Mouse (Mus musculus) lung, postnatal 0 days (tissue): ENCODE measurements at regions not wholly inside any gene's neighbourhood (a gene's known extent, or its start where the extent isn't known, plus 50 kb on each side); places are given as distances from the start of the nearest gene placed in this dataset.

ENCODE experiments used
- ATAC-seq: fragments of 200-750 bp; cut with Nextera tagmentation; 2 replicates; pipeline ENCODE4 v1.8.0; 2017; ENCODE audit warnings: moderate library complexity
- DNase-seq: peaks from one replicate; pipeline ENCODE4 v3.0.0-alpha.2; 2016; ENCODE audit warnings: low spot score
- H3K27ac ChIP-seq: fragments of 300-500 bp; sonication (generic); 2 replicates; pipeline ENCODE4 v1.5.1; 2014; ENCODE audit warnings: antibody characterized with exemption, mild to moderate bottlenecking, low read length, mixed read lengths
- H3K27me3 ChIP-seq: fragments of 300-500 bp; sonication (generic); replicated peaks from 2 replicates; pipeline ENCODE4 v1.6.1; 2014; ENCODE audit warnings: low read length, mixed read lengths; ENCODE audit not compliant: insufficient read depth
- H3K36me3 ChIP-seq: fragments of 300-500 bp; sonication (generic); 2 replicates; pipeline ENCODE4 v1.6.1; 2014; ENCODE audit warnings: low read length, mixed read lengths; ENCODE audit not compliant: insufficient read depth
- H3K4me1 ChIP-seq: fragments of 300-500 bp; sonication (generic); 2 replicates; pipeline ENCODE4 v1.6.1; 2014; ENCODE audit warnings: antibody characterized with exemption, low read depth, low read length, mixed read lengths; ENCODE audit not compliant: insufficient read depth
- H3K4me2 ChIP-seq: fragments of 300-500 bp; sonication (generic); replicated peaks from 2 replicates; pipeline ENCODE4 v1.6.1; 2014; ENCODE audit warnings: low read depth, mild to moderate bottlenecking, low read length, moderate library complexity, mixed read lengths
- H3K4me3 ChIP-seq: fragments of 300-500 bp; sonication (generic); 2 replicates; pipeline ENCODE4 v1.5.1; 2014; ENCODE audit warnings: low read depth, low read length
- H3K9ac ChIP-seq: fragments of 300-500 bp; sonication (generic); replicated peaks from 2 replicates; pipeline ENCODE4 v1.6.1; 2014; ENCODE audit warnings: low read depth, mild to moderate bottlenecking
- H3K9me3 ChIP-seq: fragments of 300-500 bp; sonication (generic); 2 replicates; pipeline ENCODE4 v1.6.1; 2016; ENCODE audit warnings: low read length, mixed read lengths
- CTCF ChIP-seq: IDR thresholded peaks from 2 replicates; pipeline ENCODE4 v1.5.1; 2016; ENCODE audit warnings: antibody characterized with exemption, mild to moderate bottlenecking
- EP300 ChIP-seq: IDR thresholded peaks from 2 replicates; pipeline ENCODE4 v1.6.1; 2016; ENCODE audit warnings: antibody characterized with exemption, mild to moderate bottlenecking, control low read depth
- WGBS: fragments of 180-500 bp; shearing (Covaris S2); extraction: QIAGEN DNeasy Blood & Tissue Kit; methylation state at CpG from one replicate; pipeline ENCODE4 v1.1.7; 2014; 5-methylcytosine and 5-hydroxymethylcytosine counted together

GRCm38 (mm10) chr11:111177516-111177915 lies 111.6 kb downstream of the Kcnj2 start:
- TF ChIP-seq CTCF (no peak), EP300 (no peak)
- no peaks in the 10 kb centered on the region for H3K9me3 ChIP-seq
- H3K4me3 ChIP-seq = no peak overlapping the region
- WGBS = 73% methylated on average over 4 of the region's 4 CpGs
- no peak overlapping the region for H3K9ac ChIP-seq
- no peaks in the 10 kb centered on the region for H3K4me1 ChIP-seq
- no peak for ATAC-seq
- DNase-seq = no peak
- H3K27ac ChIP-seq = no peak overlapping the region
- H3K36me3 ChIP-seq = no peaks in the 10 kb centered on the region
- no peak overlapping the region for H3K4me2 ChIP-seq
- no peaks in the 10 kb centered on the region for H3K27me3 ChIP-seq

DNA sequence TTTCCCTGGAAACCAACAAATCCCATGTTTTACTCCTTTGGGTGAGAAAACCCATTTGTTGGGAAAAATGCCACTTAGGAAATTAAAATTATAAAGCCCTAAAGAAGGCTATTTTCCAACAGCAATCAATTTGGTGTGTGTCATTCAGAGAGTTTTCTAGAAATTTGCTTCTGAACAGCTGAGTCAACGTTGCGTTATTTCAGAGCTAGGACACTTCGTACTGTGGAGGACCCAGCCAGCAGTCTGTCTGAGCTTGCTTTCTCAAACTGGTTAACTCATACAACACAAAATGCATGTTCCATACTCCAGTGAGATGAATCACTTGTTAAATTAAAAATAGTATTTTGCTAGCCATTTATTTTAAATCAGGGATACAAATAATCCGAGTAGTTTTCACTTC lies 131.5 kb downstream of the Kcnj2 start:
- no peak overlapping the region for H3K9ac ChIP-seq
- no peaks in the 10 kb centered on the region for H3K27me3 ChIP-seq
- no peaks in the 10 kb centered on the region for H3K36me3 ChIP-seq
- no peak overlapping the region for H3K4me3 ChIP-seq
- H3K27ac ChIP-seq = no peak overlapping the region
- H3K9me3 ChIP-seq = no peaks in the 10 kb centered on the region
- no peak for TF ChIP-seq CTCF
- no peak for TF ChIP-seq EP300
- no peaks in the 10 kb centered on the region for H3K4me1 ChIP-seq
- no peak overlapping the region for H3K4me2 ChIP-seq
- no peak for ATAC-seq
- DNase-seq = no peak
- 63% methylated on average over 4 of the region's 4 CpGs for WGBS

DNA sequence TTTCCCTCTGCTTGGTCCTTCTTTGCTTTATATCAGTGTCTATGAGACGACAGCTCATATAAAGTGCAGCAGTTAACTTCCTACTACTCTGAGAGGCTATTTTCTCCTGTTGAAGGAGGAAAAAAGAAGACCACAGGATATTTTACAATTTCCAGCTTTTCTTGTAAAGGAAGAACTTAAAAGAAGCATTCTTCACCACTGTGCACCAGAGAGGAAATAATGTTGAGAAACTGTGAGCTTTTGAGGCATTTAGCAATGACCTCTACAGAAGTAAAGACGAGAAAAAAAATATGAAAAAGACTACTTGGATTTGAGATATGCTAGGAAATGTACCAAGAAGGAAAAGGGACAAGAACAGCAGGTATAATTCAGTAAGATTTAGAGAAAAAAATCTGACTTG lies 134.5 kb downstream of the Kcnj2 start:
- Histone ChIP-seq H3K4me3 (no peak overlapping the region), H3K27me3 (no peaks in the 10 kb centered on the region), H3K4me1 (no peaks in the 10 kb centered on the region), H3K4me2 (no peak overlapping the region), H3K36me3 (no peaks in the 10 kb centered on the region), H3K9me3 (no peaks in the 10 kb centered on the region), H3K9ac (no peak overlapping the region), H3K27ac (no peak overlapping the region)
- WGBS = 51% methylated on average over 2 of the region's 2 CpGs
- ATAC-seq (no peak), DNase-seq (no peak)
- TF ChIP-seq CTCF = no peak
- no peak for TF ChIP-seq EP300

DNA sequence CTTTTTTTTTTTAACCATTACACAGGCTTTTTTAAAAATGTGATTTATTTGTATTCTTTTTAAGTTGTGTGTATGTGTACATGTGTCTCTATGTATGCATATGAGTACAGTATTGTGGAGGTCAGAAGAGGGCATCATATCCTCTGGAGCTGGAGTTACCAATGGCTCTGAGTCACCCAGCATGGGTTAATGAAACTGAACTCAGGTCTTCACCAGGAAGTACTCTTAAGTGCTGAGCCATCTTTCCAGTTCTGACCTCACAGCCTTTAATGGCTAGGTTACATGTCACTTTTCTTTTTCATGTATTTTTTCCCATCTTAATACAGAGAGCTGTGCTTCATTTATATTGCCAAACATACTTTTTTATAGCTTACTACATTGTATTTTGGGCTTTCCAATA lies 136.8 kb downstream of the Kcnj2 start:
- H3K9ac ChIP-seq = no peak overlapping the region
- H3K27me3 ChIP-seq = no peaks in the 10 kb centered on the region
- H3K4me2 ChIP-seq = no peak overlapping the region
- H3K4me3 ChIP-seq = no peak overlapping the region
- ATAC-seq = no peak
- DNase-seq = no peak
- no peaks in the 10 kb centered on the region for H3K4me1 ChIP-seq
- no peaks in the 10 kb centered on the region for H3K36me3 ChIP-seq
- no peak overlapping the region for H3K27ac ChIP-seq
- no peaks in the 10 kb centered on the region for H3K9me3 ChIP-seq
- no peak for TF ChIP-seq CTCF
- no peak for TF ChIP-seq EP300

DNA sequence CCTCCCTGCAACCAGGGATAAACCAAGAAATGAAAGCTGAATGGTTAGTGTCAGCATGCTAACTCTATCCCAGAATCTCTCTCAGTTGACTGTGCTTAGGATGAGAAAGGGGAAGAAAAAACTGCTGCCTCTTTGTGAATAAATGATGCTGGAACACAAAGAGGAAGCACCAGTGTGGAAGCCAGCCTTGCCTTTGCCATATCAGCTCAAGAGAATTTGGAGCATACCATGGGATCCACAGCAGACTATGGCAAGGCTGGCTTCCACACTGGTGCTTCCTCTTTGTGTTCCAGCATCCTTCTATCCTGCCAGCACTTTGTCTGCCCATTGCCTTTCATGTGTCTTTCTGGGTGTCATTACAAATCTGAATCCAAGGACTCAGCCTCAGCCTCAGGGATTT lies 144.6 kb downstream of the Kcnj2 start:
- Histone ChIP-seq H3K27me3 (no peaks in the 10 kb centered on the region), H3K36me3 (no peaks in the 10 kb centered on the region), H3K4me2 (no peak overlapping the region), H3K4me3 (no peak overlapping the region), H3K9ac (no peak overlapping the region), H3K4me1 (no peaks in the 10 kb centered on the region), H3K9me3 (no peaks in the 10 kb centered on the region), H3K27ac (no peak overlapping the region)
- ATAC-seq (no peak), DNase-seq (no peak)
- TF ChIP-seq CTCF = no peak
- TF ChIP-seq EP300 = no peak

DNA sequence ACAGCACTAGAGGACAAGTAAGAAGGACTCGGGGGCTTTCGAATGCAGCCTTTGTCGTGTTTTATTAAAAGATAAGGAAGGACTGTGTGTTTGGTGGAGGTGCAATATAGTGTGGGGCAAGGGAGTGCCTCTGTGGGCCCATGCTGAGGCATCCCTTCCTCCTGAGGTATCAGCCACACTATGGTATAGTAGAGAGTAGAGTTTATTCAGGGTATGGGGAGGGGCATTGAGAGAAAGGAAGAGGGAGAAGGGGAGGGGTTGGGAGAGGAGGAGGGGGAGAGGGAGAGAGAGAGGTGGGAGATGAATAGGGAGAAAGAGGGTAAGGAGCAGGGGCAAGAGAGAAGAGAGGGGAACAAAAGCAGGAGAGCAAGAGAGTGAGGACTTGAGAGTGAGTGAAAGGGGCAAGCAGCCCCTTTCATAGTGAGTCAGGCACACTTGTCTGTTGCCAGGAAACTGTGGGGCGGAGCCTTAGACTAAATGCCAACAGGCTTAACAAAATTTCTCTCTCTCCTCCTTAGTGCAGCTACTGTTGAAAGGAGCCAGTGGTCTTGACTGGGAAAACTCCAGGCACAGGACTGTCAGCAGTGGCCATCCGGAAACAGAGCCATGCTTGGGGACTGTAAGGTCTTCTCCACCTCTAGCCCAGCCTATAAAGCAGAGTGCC lies 146.2 kb downstream of the Kcnj2 start:
- Histone ChIP-seq H3K27ac (no peak overlapping the region), H3K27me3 (no peaks in the 10 kb centered on the region), H3K4me2 (no peak overlapping the region), H3K4me3 (no peak overlapping the region), H3K4me1 (no peaks in the 10 kb centered on the region), H3K9me3 (no peaks in the 10 kb centered on the region), H3K9ac (no peak overlapping the region), H3K36me3 (no peaks in the 10 kb centered on the region)
- 52% methylated on average over 5 of the region's 5 CpGs for WGBS
- DNase-seq (no peak), ATAC-seq (no peak)
- TF ChIP-seq CTCF = no peak
- TF ChIP-seq EP300 = no peak

GRCm38 (mm10) chr11:111212702-111213328 lies 146.9 kb downstream of the Kcnj2 start:
- no peaks in the 10 kb centered on the region for H3K9me3 ChIP-seq
- no peak for TF ChIP-seq EP300
- no peak for TF ChIP-seq CTCF
- H3K4me2 ChIP-seq = no peak overlapping the region
- no peak overlapping the region for H3K27ac ChIP-seq
- no peak for ATAC-seq
- H3K27me3 ChIP-seq = no peaks in the 10 kb centered on the region
- WGBS = 20% methylated on average over 5 of the region's 5 CpGs
- no peaks in the 10 kb centered on the region for H3K36me3 ChIP-seq
- H3K4me3 ChIP-seq = no peak overlapping the region
- no peak for DNase-seq
- no peaks in the 10 kb centered on the region for H3K4me1 ChIP-seq
- H3K9ac ChIP-seq = no peak overlapping the region
